Mouse (Mus musculus) midbrain, embryonic 11.5 days (tissue): ENCODE results near the gene Thap11. TPM values are rescaled to one million over a fixed set of nuclear protein-coding genes. Genes with fewer than 3 reads are reported as not detected.

Source experiments
- polyA plus RNA-seq: library from polyadenylated mRNA; unstranded; fragments of >200 nt; fragmentation: Nextera tagmentation; extraction: Ambion mirVana; gene quantifications from 2 replicates; pipeline ENCODE4 v1.2.1, GENCODE M21; 2014

Thap11 gene
- polyA plus RNA-seq, 1 experiment from 2014 or later: 70.5 TPM

Other genes starting within 250 kb of the Thap11 start
- gene Ripor1, start 249.9 kb upstream of the Thap11 start, polyA plus RNA-seq: 10.5 and 12.9 TPM in 2 replicates
- gene Ctcf, start 218.6 kb upstream of the Thap11 start, polyA plus RNA-seq: 112 and 115 TPM in 2 replicates
- gene Agrp, start 217.7 kb upstream of the Thap11 start, polyA plus RNA-seq: 0.56 and 0.68 TPM in 2 replicates
- gene Carmil2, start 168.9 kb upstream of the Thap11 start, polyA plus RNA-seq: 2.1 and 3.3 TPM in 2 replicates
- gene Acd, start 154.0 kb upstream of the Thap11 start, polyA plus RNA-seq: 63.2 and 66.8 TPM in 2 replicates
- gene Pard6a, start 154.0 kb upstream of the Thap11 start, polyA plus RNA-seq: 22.2 and 26.2 TPM in 2 replicates
- gene 4933405L10Rik, start 147.5 kb upstream of the Thap11 start, polyA plus RNA-seq: not detected in 2 replicates
- 33.7 and 33.9 TPM in 2 replicates for gene Enkd1, start 146.9 kb upstream of the Thap11 start, polyA plus RNA-seq
- gene Gfod2, start 96.5 kb upstream of the Thap11 start, polyA plus RNA-seq: 36.5 and 38.8 TPM in 2 replicates
- 10.9 and 11.2 TPM in 2 replicates for gene Ranbp10, start 27.8 kb upstream of the Thap11 start, polyA plus RNA-seq
- gene Tsnaxip1, start 27.4 kb upstream of the Thap11 start, polyA plus RNA-seq: 0.15 and 0.18 TPM in 2 replicates
- 58.1 and 60.4 TPM in 2 replicates for gene Cenpt, start 1.9 kb upstream of the Thap11 start, polyA plus RNA-seq
- 300 and 367 TPM in 2 replicates for gene Nutf2, start 5.4 kb downstream of the Thap11 start, polyA plus RNA-seq
- 35.6 TPM in 2 replicates for gene Edc4, start 25.7 kb downstream of the Thap11 start, polyA plus RNA-seq
- 0.29 and 0.40 TPM in 2 replicates for gene Nrn1l, start 38.4 kb downstream of the Thap11 start, polyA plus RNA-seq
- gene Pskh1, start 45.3 kb downstream of the Thap11 start, polyA plus RNA-seq: 11.2 and 13.6 TPM in 2 replicates
- 0.61 and 1.9 TPM in 2 replicates for gene Ctrl, start 78.7 kb downstream of the Thap11 start, polyA plus RNA-seq
- gene Psmb10, start 83.3 kb downstream of the Thap11 start, polyA plus RNA-seq: 22.5 and 26.9 TPM in 2 replicates
- gene Lcat, start 88.2 kb downstream of the Thap11 start, polyA plus RNA-seq: 0.23 and 0.28 TPM in 2 replicates
- gene Slc12a4, start 111.0 kb downstream of the Thap11 start, polyA plus RNA-seq: 7.2 and 7.8 TPM in 2 replicates
- gene Dpep3, start 124.3 kb downstream of the Thap11 start, polyA plus RNA-seq: not detected in 2 replicates
- 14.4 and 16.4 TPM in 2 replicates for gene Dus2, start 136.2 kb downstream of the Thap11 start, polyA plus RNA-seq
- gene Dpep2nb, start 150.8 kb downstream of the Thap11 start, polyA plus RNA-seq: 0.28 TPM in 1 of 2 replicates, not detected in the other
- 21.8 and 23.4 TPM in 2 replicates for gene Ddx28, start 156.8 kb downstream of the Thap11 start, polyA plus RNA-seq
- 3.9 and 4.0 TPM in 2 replicates for gene Nfatc3, start 203.7 kb downstream of the Thap11 start, polyA plus RNA-seq